Mouse (Mus musculus) liver, embryonic 14.5 days (tissue): ENCODE data around the gene Slc37a1. TPM values are rescaled to one million over a fixed set of nuclear protein-coding genes. Genes with fewer than 3 reads are reported as not detected.

Experiments
- ATAC-seq: fragments of 200-750 bp; cut with Nextera tagmentation; 2 replicates; pipeline ENCODE4 v1.8.0; 2017; ENCODE audit warnings: moderate number of reproducible peaks, mild to moderate bottlenecking, moderate library complexity; ENCODE audit not compliant: insufficient read depth
- DNase-seq, 3 experiments: peaks; one replicate each; pipeline ENCODE4 v3.0.0-alpha.2; 2012 to 2013; ENCODE audit warnings: low read depth in 3 of 3, low spot score in 3 of 3
- H3K27ac ChIP-seq: fragments of 300-500 bp; sonication (generic); 2 replicates; pipeline ENCODE4 v1.5.1; 2014; ENCODE audit warnings: moderate library complexity, mild to moderate bottlenecking, control low read depth, inconsistent platforms
- H3K27me3 ChIP-seq: fragments of 300-500 bp; sonication (generic); 2 replicates; pipeline ENCODE4 v1.6.1; 2014; ENCODE audit warnings: mild to moderate bottlenecking, low read length, moderate library complexity; ENCODE audit not compliant: control insufficient read depth, insufficient read depth
- H3K36me3 ChIP-seq: fragments of 300-500 bp; sonication (generic); replicated peaks from 2 replicates; pipeline ENCODE4 v1.6.1; 2014; ENCODE audit warnings: low read depth; ENCODE audit not compliant: control insufficient read depth, insufficient read depth
- H3K4me1 ChIP-seq, 2 experiments: fragments of 200-500 bp in 1 of 2; fragments of 300-500 bp in 1 of 2; sonication (generic) in 1 of 2; replicated peaks; 2 replicates each; pipeline ENCODE4 v1.6.1; 2012 to 2014; ENCODE audit warnings: antibody characterized with exemption in 1 of 2, inconsistent platforms in 1 of 2, low read length in 1 of 2; ENCODE audit not compliant: control insufficient read depth in 2 of 2, insufficient read depth in 2 of 2
- H3K4me2 ChIP-seq: fragments of 300-500 bp; sonication (generic); 2 replicates; pipeline ENCODE4 v1.6.1; 2014; ENCODE audit warnings: low read depth, mild to moderate bottlenecking, control low read depth, moderate library complexity
- H3K4me3 ChIP-seq, 2 experiments: fragments of 200-500 bp in 1 of 2; fragments of 300-500 bp in 1 of 2; sonication (generic) in 1 of 2; 2 replicates each; pipeline ENCODE4 v1.5.1; 2012 to 2014; ENCODE audit warnings: low read depth in 2 of 2, low read length in 2 of 2, mild to moderate bottlenecking in 2 of 2, control low read depth in 1 of 2, inconsistent platforms in 1 of 2, moderate library complexity in 1 of 2; ENCODE audit not compliant: insufficient read depth in 1 of 2
- H3K9ac ChIP-seq: fragments of 300-500 bp; sonication (generic); replicated peaks from 2 replicates; pipeline ENCODE4 v1.6.1; 2014; ENCODE audit warnings: mild to moderate bottlenecking, control low read depth, moderate library complexity
- H3K9me3 ChIP-seq: fragments of 300-500 bp; sonication (generic); 2 replicates; pipeline ENCODE4 v1.6.1; 2016; ENCODE audit warnings: low read length, mixed read lengths; ENCODE audit not compliant: control insufficient read depth
- CTCF ChIP-seq: IDR thresholded peaks from 2 replicates; pipeline ENCODE4 v1.5.1; 2016; ENCODE audit warnings: antibody characterized with exemption, low read depth, control low read depth
- EP300 ChIP-seq: IDR thresholded peaks from 2 replicates; pipeline ENCODE4 v1.6.1; 2016; ENCODE audit warnings: antibody characterized with exemption, low read depth
- WGBS: fragments of 180-500 bp; shearing (Covaris S2); extraction: QIAGEN DNeasy Blood & Tissue Kit; methylation state at CpG from one replicate; pipeline ENCODE4 v1.1.7; 2014; ENCODE audit not compliant: insufficient replicate concordance; 5-methylcytosine and 5-hydroxymethylcytosine counted together
- polyA plus RNA-seq, 2 experiments: library from polyadenylated mRNA; depleted of rRNA in 1 of 2; stranded (reverse) in 1 of 2; unstranded in 1 of 2; fragments of >200 nt; fragmentation: Nextera tagmentation in 1 of 2; extraction: Ambion mirVana in 1 of 2; gene quantifications; 2 replicates each; pipeline versions ENCODE4 v1.2.1 to v1.2.3; 2012 to 2014

Gene Slc37a1
- polyA plus RNA-seq, 2 experiments, result 1.2 to 1.9 TPM

GRCm38 (mm10) chr17:31258310-31258865 is 28.2 kb upstream of the Slc37a1 start:
- no peak for ATAC-seq

GRCm38 (mm10) chr17:31259145-31259544 is 27.4 kb upstream of the Slc37a1 start:
- Histone ChIP-seq H3K9me3 (no peaks in the 10 kb centered on the region), H3K4me2 (no peak overlapping the region), H3K27ac (no peak overlapping the region), H3K4me1 (peaks cover 0 to 3% of the 10 kb centered on the region in 2 experiments; a peak in 1 of 4 replicates), H3K4me3 (no peak overlapping the region), H3K27me3 (no peaks in the 10 kb centered on the region), H3K36me3 (no peaks in the 10 kb centered on the region), H3K9ac (no peak overlapping the region)
- 69% methylated on average over 4 of the region's 4 CpGs for WGBS
- TF ChIP-seq CTCF (no peak), EP300 (no peak)
- DNase-seq (no peak), ATAC-seq (no peak)

More at GRCm38 (mm10) chr17:31258310-31258865, 28.2 kb upstream of the Slc37a1 start:
- 69% methylated on average over 9 of the region's 9 CpGs for WGBS
- TF ChIP-seq CTCF (no peak), EP300 (no peak)
- no peak overlapping the region for H3K4me3 ChIP-seq
- no peak for DNase-seq
- H3K9ac ChIP-seq, result no peak overlapping the region
- H3K9me3 ChIP-seq, result no peaks in the 10 kb centered on the region
- H3K36me3 ChIP-seq, result no peaks in the 10 kb centered on the region
- peaks cover 0 to 3% of the 10 kb centered on the region in 2 experiments; a peak in 1 of 4 replicates for H3K4me1 ChIP-seq
- H3K27ac ChIP-seq, result no peak overlapping the region
- no peak overlapping the region for H3K4me2 ChIP-seq
- H3K27me3 ChIP-seq, result no peaks in the 10 kb centered on the region

- 61% methylated on average over 4 of the region's 4 CpGs for WGBS
- ATAC-seq (no peak), DNase-seq (no peak)
- H3K9me3 ChIP-seq, result no peaks in the 10 kb centered on the region
- H3K4me1 ChIP-seq, result peaks cover 0 to 3% of the 10 kb centered on the region in 2 experiments; a peak in 1 of 4 replicates
- H3K36me3 ChIP-seq, result no peaks in the 10 kb centered on the region
- TF ChIP-seq EP300, result no peak
- TF ChIP-seq CTCF, result peak; percentile 43
- H3K9ac ChIP-seq, result no peak overlapping the region
- H3K4me2 ChIP-seq, result no peak overlapping the region
- H3K27me3 ChIP-seq, result no peaks in the 10 kb centered on the region
- no peak overlapping the region for H3K4me3 ChIP-seq
- H3K27ac ChIP-seq, result no peak overlapping the region
These were observed 26.8 kb upstream of the Slc37a1 start for GRCm38 (mm10) chr17:31259825-31260224.

GRCm38 (mm10) chr17:31260430-31260829 is 26.2 kb upstream of the Slc37a1 start:
- no peaks in the 10 kb centered on the region for H3K36me3 ChIP-seq
- DNase-seq (no peak), ATAC-seq (no peak)
- H3K27me3 ChIP-seq, result no peaks in the 10 kb centered on the region
- no peak for TF ChIP-seq CTCF
- TF ChIP-seq EP300, result no peak
- no peak overlapping the region for H3K4me2 ChIP-seq
- peaks cover 0 to 3% of the 10 kb centered on the region in 2 experiments; a peak in 1 of 4 replicates for H3K4me1 ChIP-seq
- no peaks in the 10 kb centered on the region for H3K9me3 ChIP-seq
- no peak overlapping the region for H3K27ac ChIP-seq
- 61% methylated on average over 7 of the region's 7 CpGs for WGBS
- H3K4me3 ChIP-seq, result no peak overlapping the region
- no peak overlapping the region for H3K9ac ChIP-seq

- H3K27me3 ChIP-seq, result no peaks in the 10 kb centered on the region
- DNase-seq, result no peak
- H3K9ac ChIP-seq, result no peak overlapping the region
- no peaks in the 10 kb centered on the region for H3K36me3 ChIP-seq
- no peak overlapping the region for H3K4me3 ChIP-seq
- H3K9me3 ChIP-seq, result no peaks in the 10 kb centered on the region
- TF ChIP-seq EP300 (no peak), CTCF (no peak)
- no peak overlapping the region for H3K4me2 ChIP-seq
- WGBS, result 64% methylated on average over 6 of the region's 6 CpGs
- ATAC-seq, result no peak
- no peak overlapping the region for H3K27ac ChIP-seq
- peaks cover 0 to 3% of the 10 kb centered on the region in 2 experiments; a peak in 1 of 4 replicates for H3K4me1 ChIP-seq
These were observed 25.2 kb upstream of the Slc37a1 start for GRCm38 (mm10) chr17:31261352-31261751.
